Mouse (Mus musculus) limb, embryonic 15.5 days (tissue): ENCODE measurements around the gene AU040320. TPM values are rescaled to one million over a fixed set of nuclear protein-coding genes. Genes with fewer than 3 reads are reported as not detected.
A peak's percentile ranks its signal among the peaks of the same experiment; 100 is the strongest.

Source experiments
- ATAC-seq: fragments of 200-750 bp; cut with Nextera tagmentation; 2 replicates; pipeline ENCODE4 v1.8.0; 2017; ENCODE audit warnings: low read depth, moderate TSS enrichment; ENCODE audit not compliant: insufficient number of reproducible peaks, low FRiP score, low TSS enrichment
- H3K27ac ChIP-seq: fragments of 300-500 bp; sonication (generic); 2 replicates; pipeline ENCODE4 v1.5.1; 2015; ENCODE audit warnings: moderate library complexity, mild to moderate bottlenecking, inconsistent platforms
- H3K27me3 ChIP-seq: fragments of 300-500 bp; sonication (generic); 2 replicates; pipeline ENCODE4 v1.6.1; 2015; ENCODE audit warnings: inconsistent platforms
- H3K36me3 ChIP-seq: fragments of 300-500 bp; sonication (generic); 2 replicates; pipeline ENCODE4 v1.6.1; 2015; ENCODE audit warnings: inconsistent platforms
- H3K4me1 ChIP-seq: fragments of 300-500 bp; sonication (generic); 2 replicates; pipeline ENCODE4 v1.6.1; 2015; ENCODE audit warnings: inconsistent platforms
- H3K4me2 ChIP-seq: fragments of 300-500 bp; sonication (generic); 2 replicates; pipeline ENCODE4 v1.6.1; 2015; ENCODE audit warnings: mild to moderate bottlenecking, inconsistent platforms
- H3K4me3 ChIP-seq: fragments of 300-500 bp; sonication (generic); 2 replicates; pipeline ENCODE4 v1.5.1; 2015; ENCODE audit warnings: mild to moderate bottlenecking, inconsistent platforms
- H3K9ac ChIP-seq: fragments of 300-500 bp; sonication (generic); 2 replicates; pipeline ENCODE4 v1.6.1; 2015; ENCODE audit warnings: inconsistent platforms
- H3K9me3 ChIP-seq: fragments of 300-500 bp; sonication (generic); 2 replicates; pipeline ENCODE4 v1.6.1; 2016; ENCODE audit warnings: inconsistent platforms
- WGBS: fragments of 180-500 bp; shearing (Covaris S2); methylation state at CpG from one replicate; pipeline ENCODE4 v1.1.7; 2015; 5-methylcytosine and 5-hydroxymethylcytosine counted together
- polyA plus RNA-seq: library from polyadenylated mRNA; unstranded; fragments of >200 nt; fragmentation: Nextera tagmentation; extraction: Ambion mirVana; gene quantifications from 2 replicates; pipeline ENCODE4 v1.2.1, GENCODE M21; 2015

AU040320 gene
- polyA plus RNA-seq, 1 experiment from 2014 or later, result 19.0 TPM

DNA sequence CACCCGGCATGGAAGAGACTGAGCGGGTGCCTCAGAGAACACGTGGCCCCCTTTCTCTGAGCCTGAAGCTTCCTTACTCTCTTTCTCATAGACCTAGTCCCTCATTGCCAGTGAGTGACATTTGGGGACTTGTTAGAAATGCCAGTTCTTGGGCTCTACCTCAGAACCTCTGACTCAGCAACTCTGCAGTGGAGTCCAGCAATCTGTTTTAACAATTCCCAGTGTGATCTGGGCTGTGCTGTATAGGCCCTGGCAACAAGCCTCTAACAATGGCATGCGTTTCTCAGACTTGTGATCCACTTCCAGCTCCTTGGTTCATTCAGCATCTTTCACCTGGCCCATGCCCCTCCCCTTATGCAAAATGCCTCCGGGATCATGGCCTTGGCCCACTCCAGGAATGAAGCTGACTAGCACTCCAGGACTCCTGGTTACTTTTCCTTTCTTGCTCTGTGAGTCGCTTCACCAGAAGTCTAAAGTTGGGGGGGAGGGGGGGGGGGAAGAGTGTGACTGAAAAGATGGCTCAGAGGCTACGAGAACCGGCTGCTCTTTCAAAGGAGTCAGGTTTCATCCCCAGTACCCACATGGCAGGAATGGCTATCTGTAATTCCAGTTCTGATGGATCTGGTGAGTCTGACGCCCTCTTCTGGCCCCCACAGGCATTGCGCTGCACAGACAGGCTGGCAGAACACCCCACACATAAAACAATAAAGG, 13.2 kb upstream of the AU040320 start:
- H3K27me3 ChIP-seq, result peaks cover 43% of the 10 kb centered on the region
- no peak overlapping the region for H3K27ac ChIP-seq
- H3K36me3 ChIP-seq, result peaks cover 14% of the 10 kb centered on the region
- no peak overlapping the region for H3K4me2 ChIP-seq
- peaks cover 18% of the 10 kb centered on the region for H3K4me1 ChIP-seq
- no peaks in the 10 kb centered on the region for H3K9me3 ChIP-seq
- 21% methylated on average over 10 of the region's 10 CpGs for WGBS
- no peak overlapping the region for H3K9ac ChIP-seq
- no peak for ATAC-seq
- H3K4me3 ChIP-seq, result no peak overlapping the region

DNA sequence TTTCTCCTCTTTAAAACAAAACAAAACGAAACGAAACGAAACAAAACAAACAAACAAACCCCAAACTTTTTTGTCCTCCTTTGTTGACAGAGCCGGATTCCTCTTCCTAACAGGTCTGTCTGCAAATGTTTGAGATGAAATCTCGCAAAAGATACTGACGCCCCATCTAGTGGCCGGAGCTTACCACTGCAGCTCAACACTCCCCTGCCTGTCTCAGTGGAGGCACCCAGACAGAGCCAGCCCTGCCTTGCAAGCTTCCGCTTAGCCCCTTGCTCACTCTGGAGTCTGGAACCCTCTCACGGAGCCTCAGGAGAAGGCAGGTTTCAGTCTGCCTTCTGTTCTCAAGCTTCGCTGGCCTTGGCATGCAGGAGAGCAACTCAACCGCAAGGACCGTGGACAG, 11.9 kb upstream of the AU040320 start:
- H3K27me3 ChIP-seq, result peaks cover 30% of the 10 kb centered on the region
- no peaks in the 10 kb centered on the region for H3K9me3 ChIP-seq
- no peak for ATAC-seq
- no peak overlapping the region for H3K4me3 ChIP-seq
- 5% methylated on average over 12 of the region's 12 CpGs for WGBS
- no peak overlapping the region for H3K27ac ChIP-seq
- H3K4me2 ChIP-seq, result 0 out of 2 replicates have a peak overlapping the region, but pooled peaks have one; percentile 10
- peaks cover 26% of the 10 kb centered on the region for H3K36me3 ChIP-seq
- peaks cover 11% of the 10 kb centered on the region for H3K4me1 ChIP-seq
- H3K9ac ChIP-seq, result no peak overlapping the region

DNA sequence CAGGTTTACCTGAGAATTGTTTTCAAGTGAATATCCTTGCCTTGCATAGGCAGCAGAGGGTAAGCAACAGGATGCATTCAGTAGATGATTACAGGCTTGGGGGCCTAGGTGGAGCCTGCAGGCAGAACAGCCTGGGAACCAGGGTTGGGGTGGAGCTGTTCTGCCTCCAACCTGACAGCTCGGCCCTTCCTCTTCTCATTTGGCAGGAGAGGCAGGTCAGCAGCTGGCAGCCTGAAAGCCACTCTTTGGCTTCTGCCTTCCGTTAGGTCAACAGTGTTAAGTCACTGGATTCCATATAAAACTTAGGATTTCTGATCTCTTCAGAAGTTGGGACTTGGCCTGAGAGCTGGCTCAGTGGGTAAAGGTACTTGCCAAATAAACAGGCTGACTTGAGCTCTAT, 10.4 kb upstream of the AU040320 start:
- no peaks in the 10 kb centered on the region for H3K9me3 ChIP-seq
- no peak overlapping the region for H3K4me3 ChIP-seq
- ATAC-seq, result no peak
- no peak overlapping the region for H3K27ac ChIP-seq
- H3K4me1 ChIP-seq, result peaks cover 14% of the 10 kb centered on the region; the same call in 1 of the 2 replicates
- H3K36me3 ChIP-seq, result peaks cover 38% of the 10 kb centered on the region
- peaks cover 16% of the 10 kb centered on the region for H3K27me3 ChIP-seq
- H3K9ac ChIP-seq, result no peak overlapping the region
- WGBS, result 37% methylated on average over 2 of the region's 2 CpGs
- H3K4me2 ChIP-seq, result no peak overlapping the region

DNA sequence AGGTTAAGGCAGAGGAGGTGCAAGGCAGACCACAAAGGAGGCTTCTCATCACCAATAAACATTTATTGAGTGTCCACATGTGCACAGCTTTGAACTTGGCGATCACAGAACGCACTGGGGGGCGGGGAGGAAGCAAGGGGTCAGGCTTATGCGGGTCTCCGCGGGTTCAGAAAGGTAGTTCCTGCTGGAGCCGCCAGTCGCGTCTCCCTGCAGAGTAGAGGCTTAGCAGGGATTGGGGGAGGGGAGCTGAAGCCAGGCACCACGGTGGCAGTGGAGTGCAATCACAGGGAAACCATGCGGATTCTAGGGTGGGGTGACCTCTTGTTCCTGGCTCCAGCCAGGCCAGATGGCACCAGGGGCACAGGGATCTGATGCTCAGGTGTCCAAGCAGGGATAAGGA, 9.6 kb upstream of the AU040320 start:
- ATAC-seq, result no peak
- H3K4me2 ChIP-seq, result no peak overlapping the region
- WGBS, result 15% methylated on average over 11 of the region's 11 CpGs
- peaks cover 18% of the 10 kb centered on the region for H3K4me1 ChIP-seq
- no peak overlapping the region for H3K9ac ChIP-seq
- H3K27ac ChIP-seq, result no peak overlapping the region
- peaks cover 8% of the 10 kb centered on the region; the same call in 1 of the 2 replicates for H3K27me3 ChIP-seq
- no peaks in the 10 kb centered on the region for H3K9me3 ChIP-seq
- H3K36me3 ChIP-seq, result peaks cover 45% of the 10 kb centered on the region
- no peak overlapping the region for H3K4me3 ChIP-seq

DNA sequence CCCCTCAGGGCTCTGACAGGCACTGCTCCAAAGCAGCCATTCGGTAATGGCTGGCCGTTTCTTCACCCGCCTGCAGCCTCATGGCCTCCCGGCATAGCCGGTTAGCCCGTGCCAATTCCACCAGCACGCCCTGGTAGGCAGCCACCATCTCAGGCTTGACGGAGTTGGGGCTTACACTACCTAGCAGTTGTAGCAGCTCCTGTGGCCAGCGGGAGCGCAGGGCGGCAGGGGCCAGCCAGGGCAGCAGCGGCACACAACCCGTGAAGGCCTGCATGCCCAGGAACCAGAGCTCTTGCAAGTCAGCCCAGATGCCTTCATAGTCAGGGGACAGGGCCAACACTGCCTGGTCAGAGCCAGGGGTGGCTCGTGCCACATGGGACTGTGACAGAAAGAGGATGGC, 8.5 kb upstream of the AU040320 start:
- 88% methylated on average over 14 of the region's 14 CpGs for WGBS
- Histone ChIP-seq H3K9me3 (no peaks in the 10 kb centered on the region), H3K4me3 (no peak overlapping the region), H3K9ac (no peak overlapping the region), H3K36me3 (peaks cover 57% of the 10 kb centered on the region), H3K27me3 (peaks cover 2% of the 10 kb centered on the region; the same call in 1 of the 2 replicates), H3K27ac (no peak overlapping the region), H3K4me2 (no peak overlapping the region), H3K4me1 (peaks cover 29% of the 10 kb centered on the region)
- ATAC-seq, result no peak

DNA sequence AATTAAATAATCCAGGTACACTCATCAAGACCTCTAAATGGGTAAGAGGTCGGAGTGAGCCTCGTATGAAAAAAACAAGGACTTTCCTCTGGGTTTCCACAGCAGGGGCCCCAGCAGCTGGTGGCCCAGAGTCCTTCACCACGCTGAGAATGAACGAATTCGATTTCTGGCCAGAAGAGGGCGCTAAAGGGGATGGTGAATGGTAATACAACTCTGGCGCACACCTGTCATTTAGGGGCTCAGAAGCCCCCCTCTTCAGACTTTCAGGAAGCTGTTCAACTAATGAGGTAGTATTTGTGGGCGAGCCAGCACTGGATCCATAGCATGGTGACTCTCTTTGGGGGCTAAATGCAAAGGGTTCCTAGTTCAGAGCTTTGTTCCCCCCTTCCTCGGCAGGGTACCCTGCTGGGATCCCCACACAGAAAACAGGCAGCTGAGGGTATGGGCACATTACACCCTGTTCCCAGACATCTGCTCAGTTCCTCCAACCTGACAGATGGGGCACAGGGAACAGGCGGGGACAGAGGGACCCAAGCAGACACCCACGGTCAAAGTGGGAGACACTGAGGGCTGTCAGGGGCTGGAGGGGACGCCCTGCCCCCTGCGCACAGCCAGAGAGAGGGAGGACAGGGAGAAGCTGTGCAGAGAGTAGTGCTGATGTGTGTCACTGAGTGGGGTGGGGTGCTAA, 7.7 kb upstream of the AU040320 start:
- Histone ChIP-seq H3K4me3 (no peak overlapping the region), H3K36me3 (peaks cover 63% of the 10 kb centered on the region), H3K4me2 (no peak overlapping the region), H3K27me3 (no peaks in the 10 kb centered on the region), H3K27ac (no peak overlapping the region), H3K9me3 (no peaks in the 10 kb centered on the region), H3K4me1 (peaks cover 37% of the 10 kb centered on the region), H3K9ac (no peak overlapping the region)
- 0 out of 2 replicates have a peak, but pooled peaks have one; percentile 22 for ATAC-seq
- 41% methylated on average over 13 of the region's 13 CpGs for WGBS

DNA sequence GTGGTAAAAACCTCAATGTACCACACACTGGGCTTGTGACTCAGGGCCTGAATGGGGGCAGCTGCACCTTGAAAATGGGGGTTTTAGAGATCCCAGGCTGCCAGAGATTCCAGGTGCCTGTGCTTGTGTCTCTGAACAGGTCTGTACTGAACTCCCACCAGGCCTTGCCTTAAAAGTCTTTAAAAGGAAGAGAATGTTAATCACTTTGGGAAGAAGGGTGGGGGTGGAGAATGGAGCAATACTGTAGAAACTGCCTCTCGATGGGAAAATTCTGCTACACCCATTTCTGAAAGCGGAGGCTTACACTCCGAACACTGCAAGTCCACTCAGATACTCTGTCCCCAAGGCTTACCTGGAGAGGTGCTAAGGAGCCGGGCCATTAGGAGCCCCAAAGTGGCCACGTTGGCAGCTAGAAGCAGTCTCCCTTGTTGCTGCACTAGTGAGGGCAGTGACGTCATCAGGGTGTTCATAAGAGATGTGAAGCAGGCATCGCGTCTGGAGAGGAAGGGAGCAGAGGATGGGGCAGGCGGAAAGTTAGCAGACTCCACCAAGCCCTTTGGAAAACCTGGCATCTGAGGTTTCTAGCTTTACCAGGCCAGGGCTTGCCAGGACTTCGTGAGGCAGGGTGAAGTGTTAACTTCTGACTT, 7.0 kb upstream of the AU040320 start:
- H3K27me3 ChIP-seq, result no peaks in the 10 kb centered on the region
- peaks cover 63% of the 10 kb centered on the region for H3K36me3 ChIP-seq
- WGBS, result 79% methylated on average over 10 of the region's 10 CpGs
- no peak overlapping the region for H3K27ac ChIP-seq
- peaks cover 42% of the 10 kb centered on the region for H3K4me1 ChIP-seq
- ATAC-seq, result no peak
- H3K9ac ChIP-seq, result no peak overlapping the region
- H3K4me3 ChIP-seq, result no peak overlapping the region
- H3K4me2 ChIP-seq, result no peak overlapping the region
- H3K9me3 ChIP-seq, result no peaks in the 10 kb centered on the region

DNA sequence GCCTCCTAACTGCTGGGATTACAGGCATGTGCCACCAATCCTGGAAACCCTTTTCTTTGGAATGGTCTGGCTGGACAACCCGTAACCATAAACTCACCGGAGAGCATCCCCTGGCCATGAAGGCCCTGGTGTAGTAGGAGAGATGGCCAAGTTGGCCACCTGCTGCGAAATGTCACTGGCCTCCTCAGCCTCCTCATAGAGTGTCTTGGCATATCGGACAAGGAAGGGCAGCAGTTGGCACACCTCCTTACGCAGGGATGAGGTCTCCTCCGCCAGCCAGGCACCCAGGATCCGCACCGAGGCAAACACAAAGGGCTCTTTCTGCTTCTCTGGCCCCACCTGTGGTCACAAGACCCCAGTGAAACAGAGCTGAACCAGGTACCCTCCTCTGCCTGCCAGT, 5.0 kb upstream of the AU040320 start:
- Histone ChIP-seq H3K4me1 (peaks cover 52% of the 10 kb centered on the region), H3K4me3 (no peak overlapping the region), H3K9me3 (no peaks in the 10 kb centered on the region), H3K27ac (no peak overlapping the region), H3K4me2 (no peak overlapping the region), H3K27me3 (no peaks in the 10 kb centered on the region), H3K9ac (no peak overlapping the region), H3K36me3 (peaks cover 63% of the 10 kb centered on the region)
- no peak for ATAC-seq
- WGBS, result 93% methylated on average over 8 of the region's 8 CpGs

DNA sequence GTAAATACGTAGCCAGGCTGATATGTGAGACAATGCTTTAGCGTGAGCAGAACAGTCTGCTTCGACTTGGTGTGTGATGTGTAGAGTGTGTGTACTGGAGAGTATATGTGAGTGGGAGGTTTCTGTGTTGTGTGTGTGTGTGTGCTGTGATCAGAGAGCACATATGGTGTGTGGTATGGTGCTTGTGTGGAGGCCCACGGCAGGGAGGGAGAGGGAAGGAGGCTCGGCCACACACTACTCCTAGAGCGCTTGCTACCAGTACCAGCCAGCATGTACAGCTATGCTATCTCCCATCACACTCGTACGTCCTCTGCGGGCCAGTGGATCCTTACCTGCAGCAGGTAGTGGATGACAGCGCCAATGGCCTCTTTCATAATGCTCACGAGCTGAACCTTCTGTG, 3.8 kb upstream of the AU040320 start:
- H3K9me3 ChIP-seq, result no peaks in the 10 kb centered on the region
- peaks cover 55% of the 10 kb centered on the region for H3K36me3 ChIP-seq
- H3K9ac ChIP-seq, result no peak overlapping the region
- 0 out of 2 replicates have a peak overlapping the region, but pooled peaks have one; percentile 7 for H3K4me3 ChIP-seq
- 83% methylated on average over 10 of the region's 11 CpGs for WGBS
- no peak for ATAC-seq
- H3K4me2 ChIP-seq, result peak overlapping the region; percentile 26; the same call in 1 of the 2 replicates
- H3K4me1 ChIP-seq, result peaks cover 60% of the 10 kb centered on the region
- H3K27ac ChIP-seq, result peak overlapping the region; percentile 47; the same call in 1 of the 2 replicates
- H3K27me3 ChIP-seq, result no peaks in the 10 kb centered on the region

DNA sequence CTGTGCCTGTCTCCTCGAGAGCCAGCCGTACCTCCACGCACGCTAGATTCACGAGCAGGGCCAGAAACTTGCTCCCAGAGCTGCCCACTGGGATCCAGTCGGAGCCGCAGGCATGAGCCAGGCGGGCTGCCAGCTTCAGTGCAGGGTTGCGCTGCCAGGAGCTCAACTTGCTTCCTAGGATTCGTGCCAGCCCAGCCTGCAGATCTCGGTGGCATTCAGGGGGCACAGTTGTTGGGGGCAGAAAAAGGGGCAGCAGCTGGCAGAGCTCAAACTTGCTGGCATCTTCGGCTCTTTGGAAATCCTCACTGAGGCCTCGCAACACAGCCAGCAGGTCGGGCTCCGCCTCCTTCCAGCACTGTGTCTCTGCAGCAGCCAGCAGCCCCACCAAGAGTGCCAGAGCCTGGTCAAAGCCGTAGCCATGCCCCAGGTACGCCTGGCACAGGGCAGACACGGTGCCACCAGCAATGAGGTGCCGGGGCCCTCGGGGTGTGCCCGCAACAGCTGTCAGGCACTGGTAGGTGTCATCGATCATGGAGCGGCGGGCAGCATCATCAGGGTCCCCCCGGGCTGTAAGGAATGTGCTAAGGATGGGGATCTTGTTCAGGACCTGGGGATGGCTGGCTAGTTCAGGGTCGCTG, 3.2 kb upstream of the AU040320 start:
- H3K4me2 ChIP-seq, result peak overlapping the region; percentile 26; the same call in 1 of the 2 replicates
- WGBS, result 73% methylated on average over 26 of the region's 26 CpGs
- H3K4me1 ChIP-seq, result peaks cover 65% of the 10 kb centered on the region

DNA sequence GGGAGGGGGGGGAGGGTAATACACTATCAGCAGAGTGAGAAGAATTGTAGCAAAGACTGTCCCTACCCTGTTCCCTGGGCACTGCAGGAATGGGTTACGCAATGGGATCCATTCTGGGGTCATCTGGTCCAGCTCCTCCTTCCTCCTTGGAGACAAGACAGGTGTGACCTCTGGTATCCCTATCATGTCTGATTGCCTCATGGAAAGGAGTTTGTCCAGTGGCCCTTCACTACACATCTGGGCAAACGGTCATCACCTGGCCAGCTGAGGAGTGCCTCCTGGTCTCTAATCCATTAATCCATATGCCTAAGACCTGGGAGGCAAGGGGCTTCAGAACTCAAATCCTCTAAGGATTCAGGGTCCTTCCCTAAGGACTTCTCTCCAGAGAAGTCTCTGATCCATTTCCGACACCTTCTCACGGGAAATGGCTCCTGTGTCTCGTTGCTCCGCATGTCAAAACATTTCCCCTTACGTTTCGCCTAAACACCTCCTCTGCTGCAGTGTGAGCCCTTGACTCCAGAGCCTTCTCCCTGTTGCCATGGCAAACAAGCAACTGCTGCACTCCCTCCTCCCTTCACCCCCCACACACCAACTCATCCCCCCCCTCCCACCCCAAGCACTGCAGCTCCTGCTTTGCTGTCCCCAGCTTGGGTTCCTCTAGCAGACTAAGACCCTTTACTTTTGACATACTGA, 2.3 kb upstream of the AU040320 start:
- Histone ChIP-seq H3K27ac (no peak overlapping the region), H3K36me3 (peaks cover 42% of the 10 kb centered on the region), H3K27me3 (no peaks in the 10 kb centered on the region), H3K4me2 (peak overlapping the region; percentile 95; the same call in 1 of the 2 replicates), H3K4me1 (peaks cover 61% of the 10 kb centered on the region), H3K9ac (no peak overlapping the region), H3K4me3 (no peak overlapping the region), H3K9me3 (no peaks in the 10 kb centered on the region)
- 76% methylated on average over 8 of the region's 8 CpGs for WGBS
- ATAC-seq, result no peak

More for the DNA sequence above, 3.2 kb upstream of the AU040320 start:
- Histone ChIP-seq H3K27me3 (no peaks in the 10 kb centered on the region), H3K9me3 (no peaks in the 10 kb centered on the region), H3K9ac (no peak overlapping the region), H3K27ac (peak overlapping the region; percentile 47; the same call in 1 of the 2 replicates), H3K36me3 (peaks cover 49% of the 10 kb centered on the region), H3K4me3 (0 out of 2 replicates have a peak overlapping the region, but pooled peaks have one; percentile 7)
- ATAC-seq, result no peak
